Mouse (Mus musculus): ENCODE measurements at regions not wholly inside any gene's neighbourhood (a gene's known extent, or its start where the extent isn't known, plus 50 kb on each side); places are given as distances from the start of the nearest gene placed in this dataset.

DNA sequence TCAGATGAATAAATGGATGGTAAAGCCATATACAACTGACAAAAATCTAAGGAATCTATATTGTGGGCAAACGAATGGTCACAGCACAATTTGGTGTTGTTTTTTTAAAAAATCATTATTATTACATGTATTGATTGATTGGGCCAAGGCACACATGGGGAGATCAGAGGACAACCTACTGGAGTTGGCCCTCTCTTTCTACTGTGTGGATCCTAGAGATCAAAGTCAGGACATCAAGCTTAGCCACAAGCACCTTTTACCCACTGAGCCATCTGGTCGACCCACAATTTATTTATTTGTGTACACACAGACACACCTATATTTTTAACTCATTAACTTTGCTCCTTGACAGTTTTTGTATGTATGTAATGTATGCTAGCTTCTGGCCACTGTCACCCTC is 89.7 kb upstream of the Tbx3 start:
- H3K9me3 ChIP-seq (replicated peaks; ENCODE audit: control insufficient read depth, insufficient read depth, low read length, poor library complexity, severe bottlenecking), result no peaks in the 10 kb centered on the region
- H3K27me3 ChIP-seq (ENCODE audit: control insufficient read depth, insufficient read depth, low read length, poor library complexity, severe bottlenecking), result no peaks in the 10 kb centered on the region
- H3K36me3 ChIP-seq (ENCODE audit: control insufficient read depth, insufficient read depth, low read length, poor library complexity, severe bottlenecking), result no peaks in the 10 kb centered on the region
- H3K9ac ChIP-seq (ENCODE audit: low read depth, poor library complexity, severe bottlenecking), result no peak overlapping the region
- peaks cover 5% of the 10 kb centered on the region for H3K4me1 ChIP-seq (ENCODE audit: control insufficient read depth, insufficient read depth, low read length)
- H3K4me3 ChIP-seq (ENCODE audit: low read depth, low read length), result no peak overlapping the region
- H3K27ac ChIP-seq (ENCODE audit: insufficient read depth, low read length), result peak overlapping the region; percentile 63; the same call in 1 of the 2 replicates
- TF ChIP-seq EP300 (IDR thresholded peaks at IDR 0.05; ENCODE audit: insufficient read depth, low read depth, low read length), result no peak
- TF ChIP-seq CTCF (IDR thresholded peaks at IDR 0.05; ENCODE audit: low read depth, low read length), result no peak
- no peak for TF ChIP-seq POLR2A (IDR thresholded peaks at IDR 0.05; ENCODE audit: insufficient read depth, low read length)

- TF ChIP-seq EP300 (IDR thresholded peaks at IDR 0.05; ENCODE audit: insufficient read depth, low read depth, low read length) (no peak), POLR2A (IDR thresholded peaks at IDR 0.05; ENCODE audit: insufficient read depth, low read length) (no peak), CTCF (IDR thresholded peaks at IDR 0.05; ENCODE audit: low read depth, low read length) (no peak)
- no peaks in the 10 kb centered on the region for H3K27me3 ChIP-seq (ENCODE audit: control insufficient read depth, insufficient read depth, low read length, poor library complexity, severe bottlenecking)
- peak overlapping the region; percentile 76 for H3K27ac ChIP-seq (ENCODE audit: insufficient read depth, low read length)
- no peaks in the 10 kb centered on the region for H3K9me3 ChIP-seq (replicated peaks; ENCODE audit: control insufficient read depth, insufficient read depth, low read length, poor library complexity, severe bottlenecking)
- H3K9ac ChIP-seq (ENCODE audit: low read depth, poor library complexity, severe bottlenecking), result no peak overlapping the region
- H3K4me3 ChIP-seq (ENCODE audit: low read depth, low read length), result no peak overlapping the region
- peaks cover 4% of the 10 kb centered on the region for H3K4me1 ChIP-seq (ENCODE audit: control insufficient read depth, insufficient read depth, low read length)
- H3K36me3 ChIP-seq (ENCODE audit: control insufficient read depth, insufficient read depth, low read length, poor library complexity, severe bottlenecking), result no peaks in the 10 kb centered on the region
Measured at GRCm38 (mm10) chr5:119584389-119584788, 86.1 kb upstream of the Tbx3 start.

DNA sequence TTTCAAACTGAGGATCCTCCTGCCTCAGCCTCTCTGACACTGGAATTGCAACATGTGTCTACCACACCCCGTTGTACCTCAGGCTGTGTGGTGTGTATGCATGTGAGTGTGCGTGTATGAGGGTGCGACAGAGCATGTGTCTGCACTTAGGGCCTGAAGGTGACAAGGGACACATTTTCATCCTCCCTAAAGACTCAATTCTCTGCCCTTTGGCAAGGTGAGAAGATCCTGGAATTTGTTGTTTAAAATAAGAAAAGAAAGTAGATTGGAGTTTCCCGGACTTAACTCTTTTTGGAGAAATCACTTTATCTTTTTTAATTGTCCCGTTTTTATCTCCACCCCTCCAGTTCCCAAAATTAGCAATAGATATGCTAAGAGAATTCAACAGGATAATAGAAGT is 85.6 kb upstream of the Tbx3 start:
- Histone ChIP-seq H3K4me3 (ENCODE audit: low read depth, low read length) (no peak overlapping the region), H3K9me3 (replicated peaks; ENCODE audit: control insufficient read depth, insufficient read depth, low read length, poor library complexity, severe bottlenecking) (no peaks in the 10 kb centered on the region), H3K27ac (ENCODE audit: insufficient read depth, low read length) (peak overlapping the region; percentile 76), H3K27me3 (ENCODE audit: control insufficient read depth, insufficient read depth, low read length, poor library complexity, severe bottlenecking) (no peaks in the 10 kb centered on the region), H3K4me1 (ENCODE audit: control insufficient read depth, insufficient read depth, low read length) (peaks cover 4% of the 10 kb centered on the region), H3K36me3 (ENCODE audit: control insufficient read depth, insufficient read depth, low read length, poor library complexity, severe bottlenecking) (no peaks in the 10 kb centered on the region), H3K9ac (ENCODE audit: low read depth, poor library complexity, severe bottlenecking) (no peak overlapping the region)
- no peak for TF ChIP-seq POLR2A (IDR thresholded peaks at IDR 0.05; ENCODE audit: insufficient read depth, low read length)
- TF ChIP-seq CTCF (IDR thresholded peaks at IDR 0.05; ENCODE audit: low read depth, low read length), result no peak
- peak; percentile 98 for TF ChIP-seq EP300 (IDR thresholded peaks at IDR 0.05; ENCODE audit: insufficient read depth, low read depth, low read length)

DNA sequence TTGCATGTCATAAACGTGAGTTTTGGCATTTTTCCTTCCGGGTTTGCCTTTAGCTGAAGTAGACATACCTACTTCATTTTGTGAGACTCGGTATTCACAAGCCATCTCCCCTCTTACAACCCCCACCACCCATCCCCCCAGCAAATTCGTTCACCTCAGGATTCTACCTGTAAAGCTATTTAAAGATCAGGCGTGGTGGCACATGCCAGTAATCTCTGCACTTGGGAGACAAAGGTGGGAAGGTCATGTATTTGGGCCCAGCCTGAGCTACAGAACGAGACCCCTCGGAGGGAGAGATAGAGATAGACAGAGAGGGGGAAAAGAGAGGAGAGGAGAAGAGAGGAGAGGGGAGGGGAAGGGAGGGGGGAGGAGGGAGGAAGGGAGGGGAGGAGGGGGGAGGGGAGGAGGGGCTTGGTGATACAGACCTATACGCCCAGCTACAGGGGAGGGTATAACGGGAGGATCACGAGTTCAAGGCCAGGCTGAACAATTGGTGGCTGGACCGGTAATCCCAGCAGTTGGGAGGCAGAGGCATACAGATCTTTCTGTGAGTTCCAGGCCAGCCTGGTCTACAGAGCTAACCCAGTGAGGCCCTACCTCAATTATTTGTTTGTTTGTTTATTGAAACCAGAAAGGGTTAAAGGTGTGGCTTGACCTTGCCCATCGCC is 83.9 kb upstream of the Tbx3 start:
- peak overlapping the region; percentile 42; the same call in 1 of the 2 replicates for H3K9ac ChIP-seq (ENCODE audit: low read depth, poor library complexity, severe bottlenecking)
- H3K9me3 ChIP-seq (replicated peaks; ENCODE audit: control insufficient read depth, insufficient read depth, low read length, poor library complexity, severe bottlenecking), result no peaks in the 10 kb centered on the region
- peak overlapping the region; percentile 21; the same call in 1 of the 2 replicates for H3K4me3 ChIP-seq (ENCODE audit: low read depth, low read length)
- H3K4me1 ChIP-seq (ENCODE audit: control insufficient read depth, insufficient read depth, low read length), result peaks cover 4% of the 10 kb centered on the region
- H3K27ac ChIP-seq (ENCODE audit: insufficient read depth, low read length), result peak overlapping the region; percentile 80
- no peaks in the 10 kb centered on the region for H3K27me3 ChIP-seq (ENCODE audit: control insufficient read depth, insufficient read depth, low read length, poor library complexity, severe bottlenecking)
- no peaks in the 10 kb centered on the region for H3K36me3 ChIP-seq (ENCODE audit: control insufficient read depth, insufficient read depth, low read length, poor library complexity, severe bottlenecking)
- TF ChIP-seq EP300 (IDR thresholded peaks at IDR 0.05; ENCODE audit: insufficient read depth, low read depth, low read length), result peak; percentile 79; the same call in 1 of the 2 replicates
- no peak for TF ChIP-seq POLR2A (IDR thresholded peaks at IDR 0.05; ENCODE audit: insufficient read depth, low read length)

DNA sequence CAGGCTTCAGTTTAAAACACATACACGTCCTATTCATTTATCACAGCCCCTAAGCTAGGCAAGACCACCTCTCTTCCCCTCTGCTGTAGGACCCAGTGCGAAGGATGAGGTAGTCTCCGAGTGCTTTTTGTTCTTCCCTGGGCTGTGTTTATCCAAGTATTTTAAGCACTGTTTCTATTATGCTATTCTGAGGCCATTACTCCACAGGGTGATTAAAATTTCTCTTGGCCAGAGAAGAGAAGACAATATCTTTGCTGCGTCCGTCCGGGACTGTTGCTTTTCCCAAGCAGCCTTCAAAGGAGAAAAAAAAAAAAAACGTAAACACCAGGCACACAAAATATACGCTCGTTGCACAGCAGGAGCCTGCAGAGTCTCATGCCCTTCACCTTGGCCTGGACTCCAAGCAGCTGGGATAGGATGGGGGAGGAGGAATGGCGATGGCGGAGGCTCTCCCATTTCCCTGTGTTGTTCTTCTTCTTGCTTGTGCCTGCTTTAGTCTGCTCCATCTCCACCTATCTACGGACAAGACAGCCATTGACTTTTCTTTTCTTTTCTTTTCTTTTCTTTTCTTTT is 83.1 kb upstream of the Tbx3 start:
- peak overlapping the region; percentile 21; the same call in 1 of the 2 replicates for H3K4me3 ChIP-seq (ENCODE audit: low read depth, low read length)
- no peaks in the 10 kb centered on the region for H3K27me3 ChIP-seq (ENCODE audit: control insufficient read depth, insufficient read depth, low read length, poor library complexity, severe bottlenecking)
- H3K9ac ChIP-seq (ENCODE audit: low read depth, poor library complexity, severe bottlenecking), result 0 out of 2 replicates have a peak overlapping the region, but pooled peaks have one; percentile 12
- peaks cover 4% of the 10 kb centered on the region for H3K4me1 ChIP-seq (ENCODE audit: control insufficient read depth, insufficient read depth, low read length)
- peak overlapping the region; percentile 80 for H3K27ac ChIP-seq (ENCODE audit: insufficient read depth, low read length)
- no peaks in the 10 kb centered on the region for H3K9me3 ChIP-seq (replicated peaks; ENCODE audit: control insufficient read depth, insufficient read depth, low read length, poor library complexity, severe bottlenecking)
- TF ChIP-seq CTCF (IDR thresholded peaks at IDR 0.05; ENCODE audit: low read depth, low read length) (no peak), POLR2A (IDR thresholded peaks at IDR 0.05; ENCODE audit: insufficient read depth, low read length) (no peak), EP300 (IDR thresholded peaks at IDR 0.05; ENCODE audit: insufficient read depth, low read depth, low read length) (peak; percentile 86)
- H3K36me3 ChIP-seq (ENCODE audit: control insufficient read depth, insufficient read depth, low read length, poor library complexity, severe bottlenecking), result no peaks in the 10 kb centered on the region

Data from ES-Bruce4 (cell line).